Mouse (Mus musculus) midbrain, postnatal 0 days (tissue): ENCODE results near the gene Scd1. TPM values are rescaled to one million over a fixed set of nuclear protein-coding genes. Genes with fewer than 3 reads are reported as not detected.

Experiments used
- ATAC-seq: fragments of 200-750 bp; cut with Nextera tagmentation; 2 replicates; pipeline ENCODE4 v1.8.0; 2017; ENCODE audit warnings: moderate number of reproducible peaks, mild to moderate bottlenecking, moderate TSS enrichment, moderate library complexity; ENCODE audit not compliant: low FRiP score
- DNase-seq: peaks from one replicate; pipeline ENCODE4 v3.0.0-alpha.2; 2015; ENCODE audit warnings: low spot score
- H3K27ac ChIP-seq: fragments of 300-500 bp; sonication (generic); 2 replicates; pipeline ENCODE4 v1.5.1; 2014; ENCODE audit warnings: low read depth, mild to moderate bottlenecking, low read length, mixed read lengths
- H3K27me3 ChIP-seq: fragments of 300-500 bp; sonication (generic); 2 replicates; pipeline ENCODE4 v1.6.1; 2014; ENCODE audit warnings: low read length, control low read depth, mixed read lengths; ENCODE audit not compliant: insufficient read depth
- H3K36me3 ChIP-seq: fragments of 300-500 bp; sonication (generic); 2 replicates; pipeline ENCODE4 v1.6.1; 2014; ENCODE audit warnings: low read length, control low read depth, mixed read lengths; ENCODE audit not compliant: insufficient read depth
- H3K4me1 ChIP-seq: fragments of 300-500 bp; sonication (generic); 2 replicates; pipeline ENCODE4 v1.6.1; 2014; ENCODE audit warnings: mild to moderate bottlenecking, control low read depth, antibody characterized with exemption, low read length, mixed read lengths; ENCODE audit not compliant: insufficient read depth
- H3K4me2 ChIP-seq: fragments of 300-500 bp; sonication (generic); 2 replicates; pipeline ENCODE4 v1.6.1; 2014; ENCODE audit warnings: low read depth, mild to moderate bottlenecking, low read length, mixed read lengths; ENCODE audit not compliant: poor library complexity, severe bottlenecking
- H3K4me3 ChIP-seq: fragments of 300-500 bp; sonication (generic); 2 replicates; pipeline ENCODE4 v1.5.1; 2014; ENCODE audit warnings: low read depth, mild to moderate bottlenecking, low read length, moderate library complexity
- H3K9ac ChIP-seq: fragments of 300-500 bp; sonication (generic); replicated peaks from 2 replicates; pipeline ENCODE4 v1.6.1; 2014; ENCODE audit warnings: mild to moderate bottlenecking, low read length, moderate library complexity, mixed read lengths; ENCODE audit not compliant: poor library complexity, severe bottlenecking
- H3K9me3 ChIP-seq: fragments of 300-500 bp; sonication (generic); 2 replicates; pipeline ENCODE4 v1.6.1; 2016; ENCODE audit warnings: low read length, control low read depth
- CTCF ChIP-seq: IDR thresholded peaks from 2 replicates; pipeline ENCODE4 v1.5.1; 2016; ENCODE audit warnings: antibody characterized with exemption, mild to moderate bottlenecking
- WGBS: fragments of 180-500 bp; shearing (Covaris S2); extraction: QIAGEN DNeasy Blood & Tissue Kit; methylation state at CpG from one replicate; pipeline ENCODE4 v1.1.7; 2014; 5-methylcytosine and 5-hydroxymethylcytosine counted together
- polyA plus RNA-seq: library from polyadenylated mRNA; unstranded; fragments of >200 nt; fragmentation: Nextera tagmentation; extraction: Ambion mirVana; gene quantifications from 2 replicates; pipeline ENCODE4 v1.2.1, GENCODE M21; 2015
- total RNA-seq: library from RNA; depleted of rRNA; stranded (reverse); fragments of >200 nt; gene quantifications from 2 replicates; pipeline ENCODE4 v1.2.3, GENCODE M21; 2014

Gene Scd1
- total and polyA plus RNA-seq, 2 experiments from 2014 or later, result 7.1 to 42.3 TPM

- no peak for TF ChIP-seq CTCF
- H3K36me3 ChIP-seq, result no peaks in the 10 kb centered on the region
- H3K4me1 ChIP-seq, result 0 out of 2 replicates have a peak, but pooled peaks cover 3% of the 10 kb centered on the region
- H3K4me3 ChIP-seq, result peak overlapping the region; percentile 55
- no peaks in the 10 kb centered on the region for H3K9me3 ChIP-seq
- peak; percentile 96 for ATAC-seq
- 4% methylated on average over 41 of the region's 41 CpGs for WGBS
- no peaks in the 10 kb centered on the region for H3K27me3 ChIP-seq
- H3K9ac ChIP-seq, result peak overlapping the region; percentile 67
- H3K27ac ChIP-seq, result peak overlapping the region; percentile 80
- peak; percentile 93 for DNase-seq
- H3K4me2 ChIP-seq, result peak overlapping the region; percentile 81
Measured at GRCm38 (mm10) chr19:44388475-44389428, 18.9 kb downstream of the Scd1 start.

GRCm38 (mm10) chr19:44387746-44388474, 19.8 kb downstream of the Scd1 start:
- no peak for DNase-seq
- TF ChIP-seq CTCF, result no peak
- H3K4me1 ChIP-seq, result 0 out of 2 replicates have a peak, but pooled peaks cover 3% of the 10 kb centered on the region
- 29% methylated on average over 19 of the region's 19 CpGs for WGBS
- no peaks in the 10 kb centered on the region for H3K36me3 ChIP-seq
- peak overlapping the region; percentile 80 for H3K27ac ChIP-seq
- peak overlapping the region; percentile 67 for H3K9ac ChIP-seq
- H3K27me3 ChIP-seq, result no peaks in the 10 kb centered on the region
- no peaks in the 10 kb centered on the region for H3K9me3 ChIP-seq
- peak overlapping the region; percentile 55 for H3K4me3 ChIP-seq
- H3K4me2 ChIP-seq, result peak overlapping the region; percentile 81
- no peak for ATAC-seq

- Histone ChIP-seq H3K4me2 (no peak overlapping the region), H3K27ac (no peak overlapping the region), H3K9me3 (no peaks in the 10 kb centered on the region), H3K4me1 (0 out of 2 replicates have a peak, but pooled peaks cover 3% of the 10 kb centered on the region), H3K4me3 (no peak overlapping the region), H3K9ac (no peak overlapping the region), H3K36me3 (no peaks in the 10 kb centered on the region), H3K27me3 (no peaks in the 10 kb centered on the region)
- no peak for TF ChIP-seq CTCF
- ATAC-seq (no peak), DNase-seq (no peak)
- 91% methylated on average over 4 of the region's 4 CpGs for WGBS
Measured at GRCm38 (mm10) chr19:44387089-44387671, 20.5 kb downstream of the Scd1 start.

DNA sequence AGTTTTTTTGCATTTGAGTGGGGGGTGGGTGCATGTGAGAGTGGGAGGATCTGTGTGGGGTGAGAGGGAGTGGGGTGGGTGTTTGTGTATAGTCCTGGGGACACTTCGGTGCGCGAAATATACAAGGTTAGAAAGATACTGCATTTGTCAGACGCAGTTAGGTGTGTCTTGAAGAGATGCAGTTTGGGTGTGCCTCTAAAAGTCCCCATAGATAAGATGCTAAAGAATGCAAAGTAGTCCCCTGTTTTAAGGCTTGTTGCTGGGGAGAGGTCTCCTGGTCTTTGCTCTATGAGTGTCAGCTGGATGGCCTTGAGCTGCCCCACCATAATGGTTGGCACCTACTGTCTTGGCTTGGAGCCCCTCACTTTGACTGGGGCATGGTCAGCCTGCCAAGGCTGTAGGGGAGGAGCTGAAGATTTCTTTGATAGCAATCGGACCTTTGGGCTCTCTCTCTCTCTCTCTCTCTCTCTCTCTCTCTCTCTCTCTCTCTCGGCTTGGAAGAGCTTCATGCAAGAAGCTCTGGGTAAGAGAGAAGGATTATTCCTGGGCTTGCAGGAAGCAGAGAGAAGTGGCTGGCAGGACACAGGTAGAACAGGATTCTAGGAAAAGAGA, 21.7 kb downstream of the Scd1 start:
- WGBS, result 91% methylated on average over 6 of the region's 6 CpGs
- no peaks in the 10 kb centered on the region for H3K36me3 ChIP-seq
- H3K27ac ChIP-seq, result no peak overlapping the region
- H3K4me2 ChIP-seq, result no peak overlapping the region
- H3K9me3 ChIP-seq, result no peaks in the 10 kb centered on the region
- no peak for TF ChIP-seq CTCF
- 0 out of 2 replicates have a peak, but pooled peaks cover 3% of the 10 kb centered on the region for H3K4me1 ChIP-seq
- no peaks in the 10 kb centered on the region for H3K27me3 ChIP-seq
- DNase-seq (no peak), ATAC-seq (no peak)
- H3K9ac ChIP-seq, result no peak overlapping the region
- no peak overlapping the region for H3K4me3 ChIP-seq

DNA sequence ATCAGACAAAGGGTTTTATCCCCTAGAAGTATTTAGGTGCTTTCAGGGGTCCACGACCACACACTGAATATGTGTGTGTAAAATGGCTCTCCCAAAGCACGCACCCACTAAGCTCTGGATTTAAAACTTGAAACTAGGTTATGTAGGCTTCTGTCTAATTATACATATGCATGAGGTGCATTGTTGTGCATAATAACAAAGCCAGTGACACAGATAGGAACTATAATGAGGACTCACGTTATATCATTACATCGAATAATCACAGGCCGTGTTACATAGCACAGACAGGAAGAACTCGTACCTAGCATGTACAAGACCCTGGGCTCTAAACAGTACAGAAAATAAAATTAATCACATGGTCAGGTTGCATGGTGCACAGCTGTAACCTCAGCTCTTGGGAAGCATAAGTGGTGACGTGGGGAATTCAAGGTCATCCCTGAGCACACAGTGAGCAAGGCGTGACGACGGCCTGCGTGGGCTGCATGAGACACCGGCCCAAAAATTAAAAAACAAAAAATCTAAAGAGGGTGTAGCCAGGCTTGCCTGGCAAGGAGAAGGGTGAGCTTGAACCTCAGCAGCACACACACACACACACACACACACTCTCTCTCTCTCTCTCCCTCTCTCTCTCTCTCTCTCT, 24.9 kb downstream of the Scd1 start:
- Histone ChIP-seq H3K4me1 (no peaks in the 10 kb centered on the region), H3K27ac (no peak overlapping the region), H3K4me3 (no peak overlapping the region), H3K9me3 (no peaks in the 10 kb centered on the region), H3K9ac (no peak overlapping the region), H3K36me3 (no peaks in the 10 kb centered on the region), H3K27me3 (no peaks in the 10 kb centered on the region), H3K4me2 (no peak overlapping the region)
- ATAC-seq (no peak), DNase-seq (no peak)
- TF ChIP-seq CTCF, result no peak
- 67% methylated on average over 12 of the region's 12 CpGs for WGBS
